Mouse (Mus musculus): ENCODE measurements around the gene Angptl8.

- no peak for TF ChIP-seq CTCF (IDR thresholded peaks at IDR 0.05; ENCODE audit: borderline replicate concordance, insufficient read depth, low read depth, low read length)
- TF ChIP-seq POLR2A (IDR thresholded peaks at IDR 0.05; ENCODE audit: borderline replicate concordance, insufficient read depth, low read length): no peak
Observed at GRCm38 (mm10) chr9:21796259-21796658, 39.1 kb upstream of the Angptl8 start.

Data from cerebellum, adult 2 months (tissue).